Mouse (Mus musculus) central nervous system, embryonic 11.5 days (tissue): ENCODE data around the gene E2f6. TPM values are rescaled to one million over a fixed set of nuclear protein-coding genes. Genes with fewer than 3 reads are reported as not detected.

Source experiments
- polyA plus RNA-seq: library from polyadenylated mRNA; depleted of rRNA; stranded (reverse); fragments of >200 nt; gene quantifications from 2 replicates; pipeline ENCODE4 v1.2.3, GENCODE M21; 2012; rRNA removed

The E2f6 gene
- polyA plus RNA-seq, result 65.2 and 71.7 TPM in 2 replicates

DNA sequence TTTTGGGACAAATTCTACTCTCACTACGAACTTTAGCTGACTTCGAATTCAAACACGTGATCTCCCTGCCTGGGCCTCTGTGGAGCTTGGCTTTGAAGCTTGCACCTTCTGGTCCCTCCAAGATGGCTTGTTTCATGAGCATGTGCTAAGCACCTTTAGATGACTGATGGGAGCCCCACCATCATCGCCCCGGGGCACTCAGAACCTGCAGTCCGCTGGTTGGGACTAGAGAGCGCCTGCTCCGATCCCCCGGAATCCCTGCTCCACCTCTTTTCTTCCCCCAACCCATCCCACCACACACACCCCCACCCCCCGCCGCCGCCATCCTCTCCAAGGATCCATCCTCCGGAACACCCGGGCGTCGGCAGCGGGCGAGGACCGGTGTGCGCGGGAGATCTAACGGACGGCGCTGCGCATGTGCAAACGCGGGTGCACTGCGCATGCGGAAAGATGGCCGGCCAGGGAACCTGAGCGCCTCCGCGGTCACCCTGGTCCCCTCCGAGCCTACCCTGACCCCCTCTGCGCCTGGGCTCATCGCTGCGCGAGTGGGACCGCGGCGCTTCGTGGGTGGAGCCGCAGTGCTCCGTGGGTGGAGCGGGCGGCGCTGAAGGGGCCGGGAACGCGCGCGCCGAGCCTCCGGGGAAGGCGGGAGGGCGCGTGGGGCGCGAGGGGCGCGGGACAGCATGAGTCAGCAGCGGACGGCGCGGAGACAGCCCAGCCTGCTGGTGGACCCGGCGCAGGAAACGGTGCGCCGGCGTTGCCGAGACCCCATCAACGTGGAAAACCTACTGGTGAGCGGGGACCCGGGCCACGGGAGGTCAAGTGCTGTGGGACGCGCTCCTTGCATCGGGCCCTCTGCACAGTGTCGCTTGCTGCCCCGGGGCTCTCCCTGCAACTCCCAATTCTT is at the start of gene E2f6:
Gene E2f6 (plus strand): TSS at position 439 of the 907 bp plus-strand sequence.

GRCm38 (mm10) chr12:16800259-16800958 is 10.4 kb upstream of the E2f6 start, which contains the start of gene Greb1:
TSS of gene Greb1 (minus strand) at chr12:16800886.

Other genes starting within 250 kb of the E2f6 start
- 8.3 and 9.2 TPM in 2 replicates for gene Lpin1, start 200.0 kb upstream of the E2f6 start, polyA plus RNA-seq
- gene Ntsr2, start 157.6 kb upstream of the E2f6 start, polyA plus RNA-seq, result 0.06 TPM in 1 of 2 replicates, not detected in the other
- 14.2 and 15.8 TPM in 2 replicates for gene Greb1, start 10.1 kb upstream of the E2f6 start, polyA plus RNA-seq
- 15.5 and 20.2 TPM in 2 replicates for gene Rock2, start 83.9 kb downstream of the E2f6 start, polyA plus RNA-seq
- gene Pqlc3, start 189.4 kb downstream of the E2f6 start, polyA plus RNA-seq, result 1.1 and 3.1 TPM in 2 replicates
- gene 2410004P03Rik, start 200.8 kb downstream of the E2f6 start, polyA plus RNA-seq, result 0.46 TPM in 2 replicates